Mouse (Mus musculus) CH12.LX (cell line): ENCODE results near the gene Hpcal4. TPM values are rescaled to one million over a fixed set of nuclear protein-coding genes. Genes with fewer than 3 reads are reported as not detected.

Experiments
- DNase-seq: peaks from one replicate; pipeline ENCODE4 v3.0.0-alpha.2; 2013; ENCODE audit errors: extremely low read depth
- H3K27ac ChIP-seq: 2 replicates; pipeline ENCODE4 v1.5.1; 2012; ENCODE audit warnings: low read depth, mild to moderate bottlenecking, control low read depth, moderate library complexity; ENCODE audit not compliant: insufficient read depth
- H3K27me3 ChIP-seq: replicated peaks from 2 replicates; pipeline ENCODE3; 2012; ENCODE audit warnings: inconsistent platforms
- H3K36me3 ChIP-seq, 2 experiments: replicated peaks in 1 of 2; 2 replicates each; pipeline versions ENCODE3 to v1.6.1; 2012; ENCODE audit warnings: inconsistent platforms in 1 of 2, low read length in 1 of 2, mild to moderate bottlenecking in 1 of 2, mixed read lengths in 1 of 2, moderate library complexity in 1 of 2; ENCODE audit not compliant: control insufficient read depth in 1 of 2, insufficient read depth in 1 of 2
- H3K4me1 ChIP-seq, 2 experiments: 2 replicates each; pipeline ENCODE4 v1.6.1; 2012; ENCODE audit warnings: inconsistent platforms in 1 of 2, moderate library complexity in 1 of 2; ENCODE audit not compliant: insufficient read depth in 2 of 2, control insufficient read depth in 1 of 2
- H3K4me2 ChIP-seq: 2 replicates; pipeline ENCODE4 v1.6.1; 2012; ENCODE audit warnings: low read depth, mild to moderate bottlenecking, control low read depth; ENCODE audit not compliant: poor library complexity, insufficient read depth, severe bottlenecking
- H3K4me3 ChIP-seq, 3 experiments: fragments of 150-350 bp in 1 of 3; sonication (generic) in 1 of 3; replicated peaks in 1 of 3; 2 replicates each; pipeline versions ENCODE3 to v1.5.1; 2011 to 2012; ENCODE audit warnings: low read depth in 2 of 3, low read length in 2 of 3, mild to moderate bottlenecking in 2 of 3, moderate library complexity in 2 of 3, control low read depth in 1 of 3, improper control_type of control experiment in 1 of 3, inconsistent platforms in 1 of 3, mixed read lengths in 1 of 3; ENCODE audit not compliant: poor library complexity in 1 of 3
- H3K79me2 ChIP-seq: replicated peaks from 2 replicates; pipeline ENCODE4 v1.6.1; 2012; ENCODE audit warnings: mild to moderate bottlenecking, moderate library complexity; ENCODE audit not compliant: control insufficient read depth, poor library complexity, insufficient read depth, severe bottlenecking; ENCODE audit errors: extremely low read depth
- H3K9ac ChIP-seq: 2 replicates; pipeline ENCODE4 v1.6.1; 2012; ENCODE audit warnings: low read depth, mild to moderate bottlenecking, control low read depth, moderate library complexity; ENCODE audit not compliant: insufficient read depth
- H3K9me3 ChIP-seq: replicated peaks from 2 replicates; pipeline ENCODE3; 2012; ENCODE audit warnings: low read length, inconsistent platforms, mixed read lengths
- CHD1 ChIP-seq: IDR thresholded peaks from 2 replicates; pipeline ENCODE4 v1.6.1; 2012; ENCODE audit warnings: low read depth, low read length, improper control_type of control experiment, inconsistent platforms
- CHD2 ChIP-seq: IDR thresholded peaks from 2 replicates; pipeline ENCODE4 v1.6.1; 2011; ENCODE audit warnings: low read length, improper control_type of control experiment
- CTCF ChIP-seq, 2 experiments: IDR thresholded peaks in 1 of 2; conservative IDR thresholded peaks in 1 of 2; 2 replicates each; pipeline ENCODE4 v1.5.1; 2011 to 2012; ENCODE audit warnings: low read depth in 2 of 2, low read length in 2 of 2, improper control_type of control experiment in 1 of 2, inconsistent platforms in 1 of 2, mild to moderate bottlenecking in 1 of 2, moderate library complexity in 1 of 2
- JUND ChIP-seq: conservative IDR thresholded peaks from 2 replicates; pipeline ENCODE4 v1.6.1; 2011; ENCODE audit warnings: low read depth, low read length, improper control_type of control experiment
- MAZ ChIP-seq: IDR thresholded peaks from 2 replicates; pipeline ENCODE4 v1.6.1; 2012; ENCODE audit warnings: low read depth, mild to moderate bottlenecking, inconsistent platforms, low read length, improper control_type of control experiment, moderate library complexity
- MXI1 ChIP-seq: IDR thresholded peaks from 2 replicates; pipeline ENCODE4 v1.6.1; 2011; ENCODE audit warnings: mild to moderate bottlenecking, low read depth, low read length, improper control_type of control experiment
- POLR2AphosphoS2 ChIP-seq: IDR thresholded peaks from 2 replicates; pipeline ENCODE4 v1.6.1; 2011; ENCODE audit warnings: low read depth, low read length, improper control_type of control experiment
- RAD21 ChIP-seq: IDR thresholded peaks from 2 replicates; pipeline ENCODE4 v1.6.1; 2011; ENCODE audit warnings: low read depth, mild to moderate bottlenecking, low read length, improper control_type of control experiment, moderate library complexity
- SIN3A ChIP-seq: IDR thresholded peaks from 2 replicates; pipeline ENCODE4 v1.6.1; 2012; ENCODE audit warnings: low read length, improper control_type of control experiment, inconsistent platforms
- SMC3 ChIP-seq: IDR thresholded peaks from 2 replicates; pipeline ENCODE4 v1.6.1; 2011; ENCODE audit warnings: low read depth, low read length, improper control_type of control experiment
- TCF12 ChIP-seq: IDR thresholded peaks from 2 replicates; pipeline ENCODE4 v1.6.1; 2014; ENCODE audit warnings: low read depth, mild to moderate bottlenecking, inconsistent platforms, low read length, improper control_type of control experiment
- ZMIZ1 ChIP-seq: IDR thresholded peaks from 2 replicates; pipeline ENCODE4 v1.6.1; 2012; ENCODE audit warnings: low read depth, mild to moderate bottlenecking, inconsistent platforms, low read length, improper control_type of control experiment
- dilution Hi-C: fragments of 300-500 bp; cut with MboI; formaldehyde crosslinking; loops from 2 replicates; pipeline ENCODE4 v1.14.3; 2020; ENCODE audit warnings: low sequenced_read_pairs; ENCODE audit not compliant: extremely low pct_unique_long_range_greater_than_20kb, extremely low pct_ligation_motif_present
- in situ Hi-C: fragments of 300-500 bp; cut with MboI; formaldehyde crosslinking; loops from 3 replicates; pipeline ENCODE4 v1.14.3; 2019; ENCODE audit warnings: low sequenced_read_pairs, low pct_ligation_motif_present, low pct_unique_long_range_greater_than_20kb, mixed read lengths
- polyA plus RNA-seq: library from polyadenylated mRNA; unstranded; fragments of >175 nt; gene quantifications from 2 replicates; pipeline ENCODE4 v1.2.1, GENCODE M21; 2012; ENCODE audit warnings: low read depth; ENCODE audit not compliant: insufficient read length
- total RNA-seq, 2 experiments: library from RNA; depleted of rRNA; stranded (reverse); fragments of 300-350 nt in 1 of 2; fragments of >200 nt in 1 of 2; gene quantifications; 2 replicates each; pipeline ENCODE4 v1.2.3; 2012 to 2014

Gene Hpcal4
- total and polyA plus RNA-seq, 3 experiments, result not detected

DNA sequence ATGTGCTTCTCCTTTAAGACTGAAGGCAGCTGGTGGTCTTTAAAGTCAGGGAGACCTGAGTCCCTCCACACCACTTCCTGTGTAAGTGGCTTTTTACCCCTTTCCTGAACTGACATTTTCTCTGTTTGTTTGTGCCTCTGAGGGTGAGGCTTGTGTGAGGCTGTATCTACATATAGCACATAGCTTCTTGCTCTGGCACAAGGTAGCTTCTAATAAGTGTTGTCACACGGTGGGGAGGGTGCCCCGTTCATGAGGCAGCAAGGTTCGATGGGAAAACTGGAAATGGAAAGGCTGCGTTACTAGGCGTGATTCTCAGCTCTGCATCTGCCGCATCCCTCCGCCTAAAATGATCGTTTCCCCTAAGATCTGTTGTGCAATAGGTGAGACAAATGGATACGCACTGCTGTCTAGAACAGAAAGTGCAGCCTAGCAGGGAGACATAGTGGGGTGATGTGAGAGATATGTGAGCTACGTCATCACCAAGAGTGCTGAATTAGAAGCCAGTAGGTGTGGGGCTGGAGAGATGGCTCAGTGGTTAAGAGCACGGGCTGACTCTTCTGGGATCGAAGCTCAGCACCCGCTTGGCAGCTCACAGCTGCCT, 53.5 kb downstream of the Hpcal4 start:
- H3K4me2 ChIP-seq, result no peak overlapping the region
- H3K4me3 ChIP-seq, result no peak overlapping the region
- H3K79me2 ChIP-seq, result no peaks in the 10 kb centered on the region
- H3K4me1 ChIP-seq, result peaks cover 19 to 50% of the 10 kb centered on the region in 2 experiments
- TF ChIP-seq CHD2, result no peak
- no peak for TF ChIP-seq CTCF (conservative IDR thresholded peaks at IDR 0.05 in 1 of 2, IDR thresholded peaks at IDR 0.05 in 1 of 2; ENCODE audit: low read depth in 2 of 2, low read length in 2 of 2)
- TF ChIP-seq RAD21, result no peak
- TF ChIP-seq ZMIZ1, result no peak
- no peak for DNase-seq
- dilution Hi-C loops (no loop called here), in situ Hi-C loops (no loop called here)
- H3K36me3 ChIP-seq, result no peaks in the 10 kb centered on the region
- no peak overlapping the region for H3K27ac ChIP-seq
- no peak overlapping the region for H3K9ac ChIP-seq
- H3K27me3 ChIP-seq, result peaks cover 88% of the 10 kb centered on the region
- H3K9me3 ChIP-seq, result no peaks in the 10 kb centered on the region

DNA sequence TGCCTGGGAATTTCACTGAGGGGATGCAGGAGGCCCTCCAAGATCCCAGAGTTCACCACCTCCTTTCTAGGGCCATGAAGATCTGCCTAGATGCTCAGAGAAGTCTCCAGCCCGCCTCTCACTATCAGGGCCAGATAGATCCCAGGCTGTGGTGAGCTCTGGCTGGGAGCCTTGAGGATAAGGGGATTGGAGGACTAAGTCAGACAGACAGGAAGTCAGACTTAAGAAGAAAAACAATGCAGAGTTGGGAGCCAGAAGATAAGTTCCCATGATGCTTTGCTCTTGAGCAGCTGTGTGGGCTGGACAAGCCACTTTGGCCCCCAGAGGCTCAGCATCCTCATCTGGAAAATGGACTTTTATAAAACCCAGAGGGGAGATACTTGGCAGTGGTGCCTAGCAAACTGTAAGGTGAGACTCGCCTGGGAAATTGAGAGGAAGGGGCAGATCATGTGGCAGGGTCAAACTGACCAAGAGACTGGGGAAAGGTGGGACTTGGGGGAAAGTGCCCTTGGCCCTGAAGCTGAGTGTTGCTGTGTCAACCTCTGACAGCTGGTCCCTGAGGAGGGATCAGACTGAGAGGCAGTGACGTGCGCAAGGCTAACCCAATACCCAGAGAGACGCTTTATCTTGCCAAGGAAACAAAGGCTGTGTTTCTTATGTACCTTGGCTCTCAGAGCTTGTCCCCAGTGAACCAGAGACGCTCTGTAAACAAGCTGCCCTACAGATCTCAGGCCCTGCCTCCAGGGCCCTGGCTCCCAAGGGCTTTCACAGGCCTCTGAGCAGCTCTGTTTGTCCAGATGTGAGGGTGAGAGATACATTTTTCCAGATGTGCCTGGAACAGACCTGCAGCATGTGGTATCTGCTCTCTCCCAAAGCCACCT, 54.6 kb downstream of the Hpcal4 start:
- Histone ChIP-seq H3K27me3 (peaks cover 85% of the 10 kb centered on the region), H3K4me2 (no peak overlapping the region), H3K4me3 (no peak overlapping the region), H3K79me2 (no peaks in the 10 kb centered on the region), H3K4me1 (peaks cover 15 to 42% of the 10 kb centered on the region in 2 experiments), H3K27ac (no peak overlapping the region), H3K36me3 (no peaks in the 10 kb centered on the region), H3K9me3 (no peaks in the 10 kb centered on the region), H3K9ac (no peak overlapping the region)
- dilution Hi-C loops (no loop called here), in situ Hi-C loops (no loop called here)
- TF ChIP-seq ZMIZ1 (no peak), JUND (no peak)
- DNase-seq, result no peak

GRCm38 (mm10) chr4:123239361-123240203, 56.6 kb downstream of the Hpcal4 start:
- no peak overlapping the region for H3K4me3 ChIP-seq
- in situ Hi-C loops, result no loop called here
- TF ChIP-seq CHD1 (no peak), MAZ (no peak), TCF12 (no peak), SMC3 (no peak), ZMIZ1 (no peak), POLR2AphosphoS2 (no peak), CHD2 (no peak), MXI1 (no peak), SIN3A (no peak)
- TF ChIP-seq, all 38 proteins: peak for 0
- no peaks in the 10 kb centered on the region for H3K36me3 ChIP-seq
- H3K9me3 ChIP-seq, result no peaks in the 10 kb centered on the region
- no peak overlapping the region for H3K27ac ChIP-seq
- DNase-seq, result no peak
- H3K4me1 ChIP-seq, result peaks cover 9 to 27% of the 10 kb centered on the region in 2 experiments; a peak in 2 of 4 replicates
- peaks cover 87% of the 10 kb centered on the region for H3K27me3 ChIP-seq
- no peaks in the 10 kb centered on the region for H3K79me2 ChIP-seq
- no peak overlapping the region for H3K4me2 ChIP-seq
- dilution Hi-C loops, result no loop called here
- H3K9ac ChIP-seq, result no peak overlapping the region
